Mouse (Mus musculus): ENCODE measurements around the gene Lmo3.

DNA sequence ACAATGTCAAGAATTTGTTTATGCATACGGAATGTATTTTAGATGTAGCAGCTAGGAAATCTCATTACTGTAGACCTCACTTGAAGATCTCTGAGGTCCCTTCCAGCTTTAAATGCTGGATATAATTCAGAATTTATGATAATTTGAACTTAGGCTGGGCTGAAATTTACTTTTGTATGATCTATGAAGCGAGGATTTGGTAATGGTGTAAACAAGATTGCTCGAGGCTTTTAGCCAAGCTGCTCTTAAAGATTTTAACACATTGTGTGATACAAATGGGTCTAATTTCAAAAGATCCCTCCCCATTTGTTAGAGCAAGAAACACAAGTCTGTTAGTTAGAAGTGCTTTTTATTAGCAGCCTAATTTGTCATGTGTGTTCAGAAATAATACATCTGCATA, 144.4 kb downstream of the Lmo3 start:
- TF ChIP-seq CTCF (IDR thresholded peaks at IDR 0.05; ENCODE audit: low read depth, low read length) (no peak), POLR2A (IDR thresholded peaks at IDR 0.05; ENCODE audit: borderline replicate concordance, low read depth, low read length) (no peak)

All from bone marrow macrophage, adult 2 months (primary cell).